Mouse (Mus musculus) olfactory bulb, adult 2 months (tissue): ENCODE data around the gene Rdh16.

Experiments used
- CTCF ChIP-seq: fragments of 200-500 bp; IDR thresholded peaks from 2 replicates; pipeline ENCODE4 v1.5.1; 2012; ENCODE audit warnings: low read depth, mild to moderate bottlenecking, low read length, moderate library complexity; ENCODE audit not compliant: insufficient read depth
- POLR2A ChIP-seq: fragments of 200-500 bp; IDR thresholded peaks from 2 replicates; pipeline ENCODE4 v1.6.1; 2012; ENCODE audit warnings: mild to moderate bottlenecking, low read depth, low read length, moderate library complexity; ENCODE audit not compliant: insufficient read depth

DNA sequence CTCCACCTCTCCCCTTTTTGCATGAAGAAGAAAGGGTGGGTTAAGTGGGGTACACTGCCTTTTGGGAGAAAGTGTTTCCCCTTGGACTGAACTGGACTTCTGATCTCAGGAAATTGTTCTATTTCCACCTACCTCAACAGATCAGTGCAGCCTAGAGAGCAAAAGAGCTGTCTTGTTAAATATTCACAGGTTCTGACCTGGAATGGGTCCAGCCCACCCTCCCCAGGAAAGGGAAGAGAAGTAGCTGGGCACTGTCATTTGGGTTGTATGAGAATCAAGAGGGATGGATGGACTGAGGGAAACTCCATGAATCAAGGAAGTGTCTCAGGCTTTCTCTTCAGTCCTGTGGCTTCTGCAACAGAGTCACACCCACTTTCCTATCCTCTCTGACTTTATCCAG is 64.0 kb downstream of the Rdh16 start:
- TF ChIP-seq CTCF (no peak), POLR2A (no peak)
